In genomic region chr4:136470347-136471071, GRCm38 (mm10) we compare ENCODE assay signal across 8 mouse cellular contexts. TPM values are rescaled to one million over a fixed set of nuclear protein-coding genes. Genes with fewer than 3 reads are reported as not detected.
DNase-seq lines count a peak whose midpoint lies in the region; ATAC-seq and TF ChIP-seq lines count a peak whose summit lies in the region.

No protein-coding gene starts in this region.

- no peaks in the 10 kb centered on the region for H3K9me3 ChIP-seq in limb, embryonic 13.5 days
- H3K9me3 ChIP-seq in midbrain, embryonic 13.5 days, result no peaks in the 10 kb centered on the region

- peak overlapping the region; percentile 68 for H3K4me3 ChIP-seq in limb, embryonic 13.5 days
- peak overlapping the region; percentile 94 for H3K4me3 ChIP-seq in midbrain, embryonic 13.5 days (replicated peaks)
- peak overlapping the region; percentile 96 for H3K4me3 ChIP-seq in testis, adult 2 months (ENCODE audit: control insufficient read depth, low read depth, low read length)

- peak overlapping the region; percentile 97 for H3K27ac ChIP-seq in limb, embryonic 13.5 days
- H3K27ac ChIP-seq in midbrain, embryonic 13.5 days, result peak overlapping the region; percentile 96
- H3K27ac ChIP-seq in testis, adult 2 months (ENCODE audit: control insufficient read depth, insufficient read depth, low read depth, low read length), result peak overlapping the region; percentile 77

- peaks cover 42% of the 10 kb centered on the region for H3K4me1 ChIP-seq in limb, embryonic 13.5 days
- peaks cover 23% of the 10 kb centered on the region for H3K4me1 ChIP-seq in midbrain, embryonic 13.5 days (replicated peaks)
- peaks cover 12% of the 10 kb centered on the region for H3K4me1 ChIP-seq in testis, adult 2 months (ENCODE audit: control insufficient read depth, insufficient read depth, low read length)

- TF ChIP-seq CTCF in testis, adult 2 months (IDR thresholded peaks at IDR 0.05; ENCODE audit: control insufficient read depth, insufficient read depth, insufficient replicate concordance, low read depth, low read length), result no peak

- peak overlapping the region; percentile 85 for H3K9ac ChIP-seq in limb, embryonic 13.5 days
- peak overlapping the region; percentile 90 for H3K9ac ChIP-seq in midbrain, embryonic 13.5 days (replicated peaks)

- H3K4me2 ChIP-seq in limb, embryonic 13.5 days (replicated peaks), result peak overlapping the region; percentile 74
- peak overlapping the region; percentile 71 for H3K4me2 ChIP-seq in midbrain, embryonic 13.5 days (replicated peaks)

- TF ChIP-seq POLR2A in testis, adult 2 months (IDR thresholded peaks at IDR 0.05; ENCODE audit: control insufficient read depth, low read depth, low read length), result 0 out of 2 replicates have a peak, but pooled peaks have one; percentile 16

- ATAC-seq in limb, embryonic 13.5 days (ENCODE audit: low FRiP score, low read depth), result peak; percentile 35
- peak; percentile 49 for ATAC-seq in midbrain, embryonic 13.5 days

- H3K27me3 ChIP-seq in limb, embryonic 13.5 days, result no peaks in the 10 kb centered on the region
- H3K27me3 ChIP-seq in midbrain, embryonic 13.5 days, result 0 out of 2 replicates have a peak, but pooled peaks cover 3% of the 10 kb centered on the region
- peaks cover 3% of the 10 kb centered on the region for H3K27me3 ChIP-seq in testis, adult 2 months (ENCODE audit: control insufficient read depth, insufficient read depth, low read length)

- peak; percentile 28 to 55 for DNase-seq in left cerebral cortex, adult 18-20 months (ENCODE audit: low spot score in 2 of 2)
- no peak for DNase-seq in left cerebral cortex, adult 11 months (ENCODE audit: low spot score)
- DNase-seq in cerebellum, adult 9-11 months, result peak; percentile 62
- peak; percentile 62 for DNase-seq in gastrocnemius, postnatal 10 days
- DNase-seq in induced T-regulatory cell, adult 2 months (ENCODE audit: low read depth), result peak; percentile 60

- 0% methylated on average over 58 of the region's 58 CpGs for WGBS in limb, embryonic 13.5 days
- under 1% methylated on average over 56 of the region's 58 CpGs for WGBS in midbrain, embryonic 13.5 days

- H3K36me3 ChIP-seq in limb, embryonic 13.5 days, result 0 out of 2 replicates have a peak, but pooled peaks cover 3% of the 10 kb centered on the region
- H3K36me3 ChIP-seq in midbrain, embryonic 13.5 days, result no peaks in the 10 kb centered on the region
- no peaks in the 10 kb centered on the region for H3K36me3 ChIP-seq in testis, adult 2 months (ENCODE audit: control insufficient read depth, insufficient read depth, low read length)

RNA-seq across cellular contexts. Expression of gene Luzp1, which starts 0.9 kb away (rescaled TPM):
- 10 to 100 TPM; 83.9 to 88.2 TPM for total RNA-seq in left cerebral cortex, adult 18-20 months (2021)
- total RNA-seq in gastrocnemius, postnatal 10 days (2021), result 10 to 100 TPM; 17.8 to 22.8 TPM
- 155 TPM in 2 replicates for polyA plus RNA-seq in limb, embryonic 13.5 days (2015; fragmentation: Nextera tagmentation; extraction: Ambion mirVana)
- 68.1 and 79.1 TPM in 2 replicates for polyA plus RNA-seq in midbrain, embryonic 13.5 days (2015; fragmentation: Nextera tagmentation; extraction: Ambion mirVana)
- 60.4 and 61.1 TPM in 2 replicates for polyA plus RNA-seq in testis, adult 2 months (2012; rRNA removed)

RNA-seq across cellular contexts. Expression of gene 6030445D17Rik, which starts 8.5 kb away (rescaled TPM):
- total RNA-seq in left cerebral cortex, adult 18-20 months (2021), result under 1 TPM; 0.21 to 0.70 TPM
- total RNA-seq in gastrocnemius, postnatal 10 days (2021), result under 1 TPM; 0.25 to 0.26 TPM
- 0.10 and 0.29 TPM in 2 replicates for polyA plus RNA-seq in limb, embryonic 13.5 days (2015; fragmentation: Nextera tagmentation; extraction: Ambion mirVana)
- 0.12 TPM in 1 of 2 replicates, not detected in the other for polyA plus RNA-seq in midbrain, embryonic 13.5 days (2015; fragmentation: Nextera tagmentation; extraction: Ambion mirVana)
- polyA plus RNA-seq in testis, adult 2 months (2012; rRNA removed), result not detected in 2 replicates

RNA-seq across cellular contexts. Expression of gene Htr1d, which starts 47.2 kb away (rescaled TPM):
- total RNA-seq in left cerebral cortex, adult 18-20 months (2021), result 1 to 10 TPM; 5.7 to 5.9 TPM
- under 1 TPM in 1 of 2 experiments, not detected in 1; 0.07 TPM for total RNA-seq in gastrocnemius, postnatal 10 days (2021)
- polyA plus RNA-seq in limb, embryonic 13.5 days (2015; fragmentation: Nextera tagmentation; extraction: Ambion mirVana), result 0.55 and 0.89 TPM in 2 replicates
- 0.19 and 0.52 TPM in 2 replicates for polyA plus RNA-seq in midbrain, embryonic 13.5 days (2015; fragmentation: Nextera tagmentation; extraction: Ambion mirVana)
- polyA plus RNA-seq in testis, adult 2 months (2012; rRNA removed), result 0.15 and 0.30 TPM in 2 replicates
